ENCODE assay signal across 17 mouse cellular contexts in genomic region chrX:71434448-71434847, GRCm38 (mm10). TPM values are rescaled to one million over a fixed set of nuclear protein-coding genes. Genes with fewer than 3 reads are reported as not detected.
DNase-seq lines count a peak whose midpoint lies in the region; ATAC-seq and TF ChIP-seq lines count a peak whose summit lies in the region.
"Had no signal": no experiment of that assay in that cellular context is flagged by ENCODE, and none has a peak within 500 bp of the region (broad histone marks: within the 10 kb centered on the region; RNA-seq: fewer than 3 reads in every experiment).

No protein-coding gene starts in this region.

- H3K9me3 ChIP-seq in midbrain, embryonic 11.5 days (ENCODE audit: control insufficient read depth, low read length) = no peaks in the 10 kb centered on the region
- H3K9me3 ChIP-seq in midbrain, embryonic 10.5 days (replicated peaks) = no peaks in the 10 kb centered on the region
- no peaks in the 10 kb centered on the region for H3K9me3 ChIP-seq in forebrain, postnatal 0 days (ENCODE audit: low read length)
- no peaks in the 10 kb centered on the region for H3K9me3 ChIP-seq in kidney, embryonic 14.5 days (ENCODE audit: control insufficient read depth, low read length)
- H3K9me3 ChIP-seq: heart, embryonic 12.5 days; limb, embryonic 12.5 days had no signal

- peaks cover 3% of the 10 kb centered on the region; the same call in 1 of the 2 replicates for H3K27me3 ChIP-seq in midbrain, embryonic 11.5 days (ENCODE audit: control insufficient read depth, insufficient read depth, low read length)
- peaks cover 67% of the 10 kb centered on the region for H3K27me3 ChIP-seq in midbrain, embryonic 10.5 days (ENCODE audit: low read depth, poor library complexity, severe bottlenecking)
- H3K27me3 ChIP-seq in forebrain, postnatal 0 days (ENCODE audit: insufficient read depth, low read length) = no peaks in the 10 kb centered on the region
- H3K27me3 ChIP-seq in kidney, embryonic 14.5 days (ENCODE audit: control insufficient read depth, insufficient read depth, low read length) = no peaks in the 10 kb centered on the region
- H3K27me3 ChIP-seq: heart, embryonic 12.5 days; limb, embryonic 12.5 days had no signal

- no peak for DNase-seq in midbrain, embryonic 11.5 days (ENCODE audit: low spot score, missing footprints)
- no peak for DNase-seq in midbrain, embryonic 10.5 days (ENCODE audit: low spot score)
- no peak for DNase-seq in forebrain, postnatal 0 days
- peak; percentile 16 for DNase-seq in mesoderm, embryonic 11.5 days (ENCODE audit: low read depth, low spot score)
- DNase-seq in retina, embryonic 14.5 days (ENCODE audit: low spot score) = peak; percentile 30
- DNase-seq in spleen, postnatal 10 days (ENCODE audit: low spot score in 2 of 2) = no peak
- no peak for DNase-seq in kidney, postnatal 4 days
- DNase-seq: cerebellum, adult 11 months; gastrocnemius, postnatal 36 days; heart, postnatal 36 days; thymus, postnatal 4 days had no signal

- H3K27ac ChIP-seq in midbrain, embryonic 11.5 days (ENCODE audit: low read depth, low read length) = no peak overlapping the region
- H3K27ac ChIP-seq in midbrain, embryonic 10.5 days (replicated peaks) = no peak overlapping the region
- no peak overlapping the region for H3K27ac ChIP-seq in forebrain, postnatal 0 days (ENCODE audit: low read depth, low read length)
- no peak overlapping the region for H3K27ac ChIP-seq in kidney, embryonic 14.5 days (ENCODE audit: low read depth, low read length)
- H3K27ac ChIP-seq: limb, embryonic 12.5 days; liver, embryonic 14.5 days had no signal

- no peak overlapping the region for H3K4me3 ChIP-seq in midbrain, embryonic 11.5 days (ENCODE audit: low read depth, low read length)
- H3K4me3 ChIP-seq in midbrain, embryonic 10.5 days = no peak overlapping the region
- no peak overlapping the region for H3K4me3 ChIP-seq in forebrain, postnatal 0 days (ENCODE audit: low read depth, low read length)
- no peak overlapping the region for H3K4me3 ChIP-seq in kidney, embryonic 14.5 days (ENCODE audit: low read length)
- H3K4me3 ChIP-seq: heart, embryonic 12.5 days; limb, embryonic 12.5 days had no signal

- 63% methylated on average over 1 of the region's 1 CpGs for WGBS in midbrain, embryonic 11.5 days
- WGBS in midbrain, embryonic 10.5 days = 48% methylated on average over 1 of the region's 1 CpGs
- 40% methylated on average over 1 of the region's 1 CpGs for WGBS in forebrain, postnatal 0 days
- WGBS in kidney, embryonic 14.5 days = 86% methylated on average over 1 of the region's 1 CpGs

- H3K36me3 ChIP-seq in midbrain, embryonic 11.5 days (ENCODE audit: control insufficient read depth, insufficient read depth, low read length) = no peaks in the 10 kb centered on the region
- H3K36me3 ChIP-seq in midbrain, embryonic 10.5 days = 0 out of 2 replicates have a peak, but pooled peaks cover 2% of the 10 kb centered on the region
- no peaks in the 10 kb centered on the region for H3K36me3 ChIP-seq in forebrain, postnatal 0 days (ENCODE audit: insufficient read depth)
- H3K36me3 ChIP-seq in kidney, embryonic 14.5 days (ENCODE audit: control insufficient read depth, insufficient read depth, low read length) = no peaks in the 10 kb centered on the region; the same call in 1 of the 2 replicates

- peaks cover 4% of the 10 kb centered on the region; the same call in 1 of the 2 replicates for H3K4me1 ChIP-seq in midbrain, embryonic 11.5 days (ENCODE audit: control insufficient read depth, insufficient read depth, low read length)
- peaks cover 12% of the 10 kb centered on the region for H3K4me1 ChIP-seq in midbrain, embryonic 10.5 days
- no peaks in the 10 kb centered on the region for H3K4me1 ChIP-seq in forebrain, postnatal 0 days (ENCODE audit: insufficient read depth)
- no peaks in the 10 kb centered on the region for H3K4me1 ChIP-seq in kidney, embryonic 14.5 days (ENCODE audit: control insufficient read depth, insufficient read depth, low read length)
- H3K4me1 ChIP-seq: heart, embryonic 12.5 days; limb, embryonic 12.5 days had no signal

- peak; percentile 66 for ATAC-seq in midbrain, embryonic 11.5 days (ENCODE audit: low FRiP score)
- peak; percentile 64 for ATAC-seq in forebrain, postnatal 0 days
- ATAC-seq in kidney, embryonic 14.5 days (ENCODE audit: low FRiP score, low TSS enrichment) = no peak
- ATAC-seq: intestine, postnatal 0 days; lung, postnatal 0 days had no signal

- no peak overlapping the region for H3K9ac ChIP-seq in midbrain, embryonic 11.5 days (ENCODE audit: low read length)
- no peak overlapping the region for H3K9ac ChIP-seq in forebrain, postnatal 0 days
- no peak overlapping the region for H3K9ac ChIP-seq in kidney, embryonic 14.5 days (ENCODE audit: low read depth, low read length)
- H3K9ac ChIP-seq: heart, embryonic 12.5 days; limb, embryonic 12.5 days; liver, embryonic 14.5 days had no signal

- no peak for TF ChIP-seq CTCF in forebrain, postnatal 0 days (IDR thresholded peaks at IDR 0.05; ENCODE audit: low read depth)

- no peak overlapping the region for H3K4me2 ChIP-seq in midbrain, embryonic 11.5 days
- no peak overlapping the region for H3K4me2 ChIP-seq in forebrain, postnatal 0 days (ENCODE audit: low read depth)
- H3K4me2 ChIP-seq in kidney, embryonic 14.5 days (replicated peaks; ENCODE audit: low read depth, low read length) = no peak overlapping the region
- H3K4me2 ChIP-seq: heart, embryonic 12.5 days; limb, embryonic 12.5 days had no signal

RNA-seq across cellular contexts. Expression of gene Cd99l2, which starts 58.2 kb away (rescaled TPM):
- polyA plus RNA-seq in midbrain, embryonic 11.5 days (2014; fragmentation: Nextera tagmentation; extraction: Ambion mirVana) = 28.3 and 28.7 TPM in 2 replicates
- 22.0 and 24.8 TPM in 2 replicates for polyA plus RNA-seq in midbrain, embryonic 10.5 days (2016; fragmentation: Nextera tagmentation; extraction: Ambion mirVana)
- 83.2 and 94.8 TPM in 2 replicates for total RNA-seq in forebrain, postnatal 0 days (2014; rRNA removed)
- 45.6 and 61.1 TPM in 2 replicates for polyA plus RNA-seq in forebrain, postnatal 0 days (2015; fragmentation: Nextera tagmentation; extraction: Ambion mirVana)
- polyA plus RNA-seq in kidney, embryonic 14.5 days (2014; fragmentation: Nextera tagmentation; extraction: Ambion mirVana) = 19.9 and 21.1 TPM in 2 replicates

Comparison
In these comparisons a context has a peak if more than half of its experiments do, and no peak if none do; other contexts are left out.
1. DNase-seq: peak in mesoderm, embryonic 11.5 days (single experiment) and retina, embryonic 14.5 days (single experiment); none in midbrain, embryonic 11.5 days (single experiment), midbrain, embryonic 10.5 days (single experiment), forebrain, postnatal 0 days (single experiment), spleen, postnatal 10 days (0 of 2) and kidney, postnatal 4 days (0 of 2).